Mouse (Mus musculus): ENCODE measurements around the gene Wwc2. TPM values are rescaled to one million over a fixed set of nuclear protein-coding genes. Genes with fewer than 3 reads are reported as not detected.

Gene Wwc2
- total RNA-seq, 2 experiments from 2014 or later: 26.0 TPM

- DNase-seq (ENCODE audit: low spot score in 2 of 2): no peak
- intact Hi-C loops (cut with DNase I): no loop called here
These were observed 4.0 kb upstream of the Wwc2 start for GRCm38 (mm10) chr8:47994618-47995274.

GRCm38 (mm10) chr8:47990386-47990772 is 345 bp downstream of the Wwc2 start:
- intact Hi-C loops (cut with DNase I): no loop called here
- peak; percentile 94 to 96 for DNase-seq (ENCODE audit: low spot score in 2 of 2)

GRCm38 (mm10) chr8:47989655-47990385 is 904 bp downstream of the Wwc2 start:
- DNase-seq (ENCODE audit: low spot score in 2 of 2): peak in 1 of 2 experiments; percentile 26
- intact Hi-C loops (cut with DNase I): no loop called here

- intact Hi-C loops (cut with DNase I): no loop called here
- DNase-seq (ENCODE audit: low spot score in 2 of 2): peak in 1 of 2 experiments; percentile 4
These were observed 1.5 kb downstream of the Wwc2 start for GRCm38 (mm10) chr8:47989211-47989610.

- intact Hi-C loops (cut with DNase I): no loop called here
- no peak for DNase-seq (ENCODE audit: low spot score in 2 of 2)
These were observed 2.6 kb downstream of the Wwc2 start for GRCm38 (mm10) chr8:47988111-47988510.

- DNase-seq (ENCODE audit: low spot score in 2 of 2): no peak
- intact Hi-C loops (cut with DNase I): no loop called here
These were observed 5.1 kb downstream of the Wwc2 start for GRCm38 (mm10) chr8:47985644-47986043.

GRCm38 (mm10) chr8:47985243-47985642 is 5.5 kb downstream of the Wwc2 start:
- intact Hi-C loops (cut with DNase I): no loop called here

GRCm38 (mm10) chr8:47981075-47981474 is 9.6 kb downstream of the Wwc2 start:
- intact Hi-C loops (cut with DNase I): no loop called here
- no peak for DNase-seq (ENCODE audit: low spot score in 2 of 2)

More at GRCm38 (mm10) chr8:47985243-47985642, 5.5 kb downstream of the Wwc2 start:
- DNase-seq (ENCODE audit: low spot score in 2 of 2): no peak

- DNase-seq (ENCODE audit: low spot score in 2 of 2): no peak
- intact Hi-C loops (cut with DNase I): no loop called here
These were observed 10.8 kb downstream of the Wwc2 start for GRCm38 (mm10) chr8:47979876-47980275.

- intact Hi-C loops (cut with DNase I): no loop called here
- no peak for DNase-seq (ENCODE audit: low spot score in 2 of 2)
These were observed 12.0 kb downstream of the Wwc2 start for GRCm38 (mm10) chr8:47978755-47979154.

- no peak for DNase-seq (ENCODE audit: low spot score in 2 of 2)
- intact Hi-C loops (cut with DNase I): no loop called here
These were observed 15.8 kb downstream of the Wwc2 start for GRCm38 (mm10) chr8:47974963-47975314.

GRCm38 (mm10) chr8:47974138-47974962 is 16.4 kb downstream of the Wwc2 start:
- intact Hi-C loops (cut with DNase I): no loop called here
- no peak for DNase-seq (ENCODE audit: low spot score in 2 of 2)

GRCm38 (mm10) chr8:47971121-47971520 is 19.6 kb downstream of the Wwc2 start:
- DNase-seq (ENCODE audit: low spot score in 2 of 2): no peak
- intact Hi-C loops (cut with DNase I): no loop called here

- no peak for DNase-seq (ENCODE audit: low spot score in 2 of 2)
- intact Hi-C loops (cut with DNase I): no loop called here
These were observed 20.1 kb downstream of the Wwc2 start for GRCm38 (mm10) chr8:47970576-47970975.

- intact Hi-C loops (cut with DNase I): no loop called here
- no peak for DNase-seq (ENCODE audit: low spot score in 2 of 2)
These were observed 23.4 kb downstream of the Wwc2 start for GRCm38 (mm10) chr8:47967045-47967920.

- DNase-seq (ENCODE audit: low spot score in 2 of 2): no peak
- intact Hi-C loops (cut with DNase I): no loop called here
These were observed 28.2 kb downstream of the Wwc2 start for GRCm38 (mm10) chr8:47962484-47962883.

- peak in 1 of 2 experiments; percentile 34 for DNase-seq (ENCODE audit: low spot score in 2 of 2)
- intact Hi-C loops (cut with DNase I): no loop called here
These were observed 28.7 kb downstream of the Wwc2 start for GRCm38 (mm10) chr8:47962005-47962404.

GRCm38 (mm10) chr8:47957560-47957959 is 33.2 kb downstream of the Wwc2 start:
- DNase-seq (ENCODE audit: low spot score in 2 of 2): no peak
- intact Hi-C loops (cut with DNase I): no loop called here

GRCm38 (mm10) chr8:47951380-47951932 is 39.3 kb downstream of the Wwc2 start:
- no peak for DNase-seq (ENCODE audit: low spot score in 2 of 2)
- intact Hi-C loops (cut with DNase I): no loop called here

All from left cerebral cortex, postnatal 25 days (tissue).